Mouse (Mus musculus): ENCODE results near the gene Dusp27. TPM values are rescaled to one million over a fixed set of nuclear protein-coding genes. Genes with fewer than 3 reads are reported as not detected.
A peak's percentile ranks its signal among the peaks of the same experiment; 100 is the strongest.

Dusp27 gene
- under 1 TPM; 0.39 to 0.57 TPM for total RNA-seq (2021)
- long read RNA-seq, experiment 1, partial matches to known transcripts, result 0 of 1 reads
- long read RNA-seq, experiment 1, other reads (novel, unspliced or antisense), result 1 of 1 reads
- long read RNA-seq, experiment 2, partial matches to known transcripts, result 0 of 3 reads
- long read RNA-seq, experiment 2, other reads (novel, unspliced or antisense), result 3 of 3 reads

DNA sequence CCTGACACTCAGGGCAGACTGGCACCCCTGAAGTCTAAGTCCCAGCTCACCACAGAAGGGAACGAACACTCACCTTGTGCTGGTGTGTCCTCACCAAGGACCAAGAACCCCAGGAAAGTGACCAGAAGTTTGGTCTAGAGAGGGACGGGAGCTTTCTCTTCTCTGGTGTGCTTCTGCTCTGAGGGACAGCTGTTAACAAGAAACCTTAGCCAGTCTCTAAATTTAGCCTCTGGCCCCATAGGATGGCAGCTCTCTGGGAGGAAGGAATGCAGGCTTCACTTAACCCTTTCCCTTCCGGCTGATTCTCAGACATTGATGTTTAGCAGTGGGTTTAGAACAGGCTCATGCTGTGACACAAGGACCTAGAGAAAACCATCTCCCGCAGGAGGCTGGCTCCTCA, at the start of gene Dusp27:
Gene Dusp27 (minus strand): TSS at position 204 of the 400 bp plus-strand sequence.
- DNase-seq (ENCODE audit: low spot score in 2 of 2), result no peak

DNA sequence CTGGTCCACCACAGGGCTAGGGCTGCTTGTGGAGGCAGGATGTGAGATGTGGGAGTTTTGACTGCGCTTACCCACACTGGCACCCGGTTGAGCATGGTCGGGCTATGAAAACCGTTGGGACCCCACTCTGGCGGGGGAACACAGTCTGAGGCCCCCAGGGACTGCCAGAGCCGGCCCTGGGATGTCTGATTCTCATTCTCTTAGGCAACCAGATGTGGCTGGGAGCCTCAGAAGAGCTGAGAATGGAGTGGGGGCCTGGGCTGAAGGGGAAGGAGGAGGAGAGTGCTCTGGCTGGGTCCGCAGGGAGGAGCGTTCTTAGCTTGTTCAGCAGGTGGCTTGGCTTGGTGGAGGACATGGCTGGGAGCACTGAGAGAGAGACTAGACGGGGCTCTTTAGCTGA, 45.9 kb upstream of the Dusp27 start:
- no peak for DNase-seq (ENCODE audit: low spot score in 2 of 2)

DNA sequence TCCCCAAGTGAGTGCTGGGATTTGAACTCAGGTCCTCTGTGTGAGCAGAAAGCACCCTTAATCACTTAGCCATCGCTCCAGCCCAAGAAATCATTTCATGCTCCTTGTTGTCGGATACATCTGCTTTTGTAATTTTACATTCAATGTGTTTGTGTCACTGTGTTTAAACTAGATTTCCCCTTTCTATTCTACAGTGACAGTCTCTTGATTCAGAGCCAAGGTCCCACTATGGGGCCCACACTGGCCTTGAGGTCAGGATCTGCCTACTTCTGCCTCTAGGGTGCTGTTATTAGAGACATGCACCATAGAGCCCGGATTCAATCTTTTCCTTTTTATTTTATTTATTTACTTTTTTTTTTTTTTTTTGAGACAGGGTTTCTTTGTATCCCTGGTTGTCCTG, 45.3 kb upstream of the Dusp27 start:
- no peak for DNase-seq (ENCODE audit: low spot score in 2 of 2)

DNA sequence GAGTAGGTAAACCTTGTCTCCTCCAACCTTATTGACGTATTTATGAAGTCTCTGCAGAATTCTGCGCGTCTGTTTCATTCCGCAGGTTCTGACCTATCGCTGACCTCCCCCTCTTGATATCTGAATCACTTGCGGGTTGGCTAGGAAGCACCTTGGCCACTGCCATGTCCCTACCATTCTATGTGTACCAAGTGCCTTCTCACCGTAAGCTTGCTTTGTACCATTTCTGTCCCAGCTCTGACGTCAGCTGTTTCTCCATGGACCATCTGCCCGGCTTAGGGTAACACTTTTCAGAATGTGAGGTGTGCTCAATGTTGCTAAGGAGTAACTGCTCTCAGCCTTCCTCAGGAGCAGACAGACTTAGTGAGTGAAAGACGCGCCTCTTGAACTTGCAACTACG, 43.1 kb upstream of the Dusp27 start:
- no peak for DNase-seq (ENCODE audit: low spot score in 2 of 2)

DNA sequence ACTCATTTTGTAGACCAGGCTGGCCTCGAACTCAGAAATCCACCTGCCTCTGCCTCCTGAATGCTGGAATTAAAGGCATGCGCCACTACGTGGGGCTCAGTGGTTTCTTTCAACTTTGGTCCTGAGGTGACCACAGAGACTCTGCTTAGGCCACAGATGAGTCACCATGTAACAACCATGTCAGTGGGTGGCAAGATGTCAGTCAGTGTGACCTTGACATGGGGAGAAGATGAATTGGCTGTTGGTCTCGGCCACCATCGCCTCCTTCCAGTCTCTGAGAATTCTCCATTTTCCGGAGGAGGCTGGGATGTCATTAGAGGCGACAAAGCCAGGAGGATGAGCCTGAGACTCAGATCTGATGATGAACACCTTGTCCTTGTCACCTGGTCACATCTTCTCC, 42.0 kb upstream of the Dusp27 start:
- DNase-seq (ENCODE audit: low spot score in 2 of 2), result no peak

DNA sequence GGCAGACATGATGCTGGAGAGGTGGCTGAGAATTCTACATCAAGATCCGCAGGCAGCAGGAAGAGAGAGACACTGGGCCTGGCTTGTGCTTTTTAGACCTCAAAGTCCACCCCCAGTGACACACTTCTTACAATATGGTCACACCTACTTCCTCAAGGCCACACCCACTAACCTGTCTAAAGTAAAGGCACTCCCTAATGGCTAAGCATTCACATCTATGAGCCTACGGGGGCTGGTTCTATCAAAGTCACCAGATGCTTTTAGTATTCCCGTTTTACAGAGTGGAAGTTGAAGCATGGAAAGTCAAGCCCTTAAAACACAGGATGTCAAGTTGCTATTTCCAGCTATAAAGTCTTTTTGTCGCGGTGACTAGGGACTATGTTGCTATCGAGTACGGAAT, 40.3 kb upstream of the Dusp27 start:
- DNase-seq (ENCODE audit: low spot score in 2 of 2), result no peak

DNA sequence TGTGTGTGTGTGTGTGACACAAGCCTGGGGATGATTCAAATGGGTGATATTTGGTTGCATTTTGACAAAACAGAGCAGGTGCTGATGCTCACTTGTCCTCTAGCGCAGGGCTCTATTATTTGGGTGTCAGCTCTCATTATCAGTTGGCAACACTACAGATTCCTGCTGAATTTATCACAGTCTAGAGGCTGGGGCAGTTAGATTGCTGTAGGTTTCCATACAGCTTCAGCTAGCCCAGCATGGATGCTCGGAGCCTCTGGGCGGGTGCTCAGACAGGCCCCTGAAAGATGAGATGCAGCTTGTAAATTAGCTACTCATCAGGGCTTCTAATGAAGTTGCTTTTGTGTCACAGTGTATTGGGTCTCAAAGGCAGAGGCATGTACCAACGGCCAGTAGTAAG, 39.7 kb upstream of the Dusp27 start:
- no peak for DNase-seq (ENCODE audit: low spot score in 2 of 2)

DNA sequence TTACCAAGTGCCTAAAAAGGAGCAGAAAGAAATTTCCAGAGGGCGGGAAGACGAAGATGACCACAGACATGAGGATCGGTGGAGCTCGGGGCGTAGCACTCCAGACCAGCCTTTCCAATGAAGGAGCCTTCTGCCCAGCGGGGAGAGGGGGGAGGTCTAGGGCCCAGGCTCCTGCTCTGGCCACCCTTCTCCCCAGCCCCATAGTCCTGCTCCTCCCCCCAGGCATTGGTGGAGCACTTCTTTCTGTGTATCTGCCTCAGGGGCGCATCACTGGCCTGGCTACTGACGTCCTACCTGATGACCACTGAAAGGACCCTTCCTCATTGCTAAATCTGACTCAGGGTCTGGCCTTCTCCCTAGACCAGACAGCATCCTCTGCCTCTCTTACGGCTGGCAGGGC, 37.4 kb upstream of the Dusp27 start:
- no peak for DNase-seq (ENCODE audit: low spot score in 2 of 2)

DNA sequence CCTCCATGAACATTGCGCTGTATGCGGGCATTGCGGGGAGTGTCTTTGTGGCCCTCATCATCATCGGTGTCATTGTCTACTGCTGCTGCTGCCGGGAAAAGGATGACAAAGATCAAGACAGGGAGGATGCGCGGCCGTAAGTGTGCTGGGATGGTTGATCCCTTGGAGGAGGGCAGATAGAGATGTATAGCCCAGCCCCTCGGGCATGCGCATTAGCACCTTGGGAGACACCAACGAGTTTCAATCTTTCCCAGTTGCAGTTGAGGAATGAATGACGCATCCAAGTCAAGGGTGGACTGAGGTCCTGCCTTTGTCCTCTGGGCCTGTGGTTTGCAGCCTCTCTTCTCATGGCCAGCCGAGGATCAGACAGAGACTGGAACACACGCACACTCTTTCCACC, 36.9 kb upstream of the Dusp27 start:
- DNase-seq (ENCODE audit: low spot score in 2 of 2), result no peak

DNA sequence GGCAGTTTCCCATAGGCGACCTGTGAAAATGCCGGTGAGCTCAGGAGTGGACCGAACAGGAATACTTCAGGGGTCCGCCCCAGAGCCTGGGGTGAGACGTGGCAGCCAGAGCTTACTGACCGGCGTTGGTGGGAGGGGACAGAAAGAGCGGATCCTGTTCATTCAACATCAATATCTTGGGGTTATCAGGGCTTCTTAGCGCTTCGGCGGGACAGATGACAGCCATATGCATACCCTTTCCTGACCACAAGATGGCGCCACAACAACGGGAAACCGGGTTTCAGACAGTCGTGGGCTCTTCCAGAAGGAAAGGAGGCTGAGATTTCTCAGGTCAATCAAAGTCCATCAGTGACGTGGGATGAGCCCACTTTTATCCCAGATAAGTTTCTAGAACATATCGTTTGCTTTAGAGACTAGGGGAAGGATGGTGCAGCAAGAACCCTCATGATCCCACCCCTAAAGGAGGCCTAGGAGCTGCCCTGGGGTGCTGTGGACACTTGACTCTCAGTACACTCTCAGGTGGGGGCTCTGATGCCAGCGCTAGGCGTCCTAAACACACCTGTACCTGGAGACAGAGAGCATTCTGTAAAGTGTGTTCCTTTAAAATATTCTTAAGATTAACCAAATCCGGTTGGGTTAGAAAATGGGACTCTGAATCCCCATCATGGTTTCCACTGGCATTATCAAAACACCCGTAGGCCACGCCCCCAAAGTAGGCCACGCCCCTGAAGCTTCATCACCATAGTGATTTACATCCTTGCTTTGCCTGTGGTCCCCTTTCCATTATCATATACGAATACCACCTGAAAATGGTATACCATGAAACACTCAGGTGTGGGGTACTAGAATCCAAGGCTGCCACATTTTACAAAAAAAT, 33.1 kb upstream of the Dusp27 start:
- peak; percentile 74 to 76 for DNase-seq (ENCODE audit: low spot score in 2 of 2)

DNA sequence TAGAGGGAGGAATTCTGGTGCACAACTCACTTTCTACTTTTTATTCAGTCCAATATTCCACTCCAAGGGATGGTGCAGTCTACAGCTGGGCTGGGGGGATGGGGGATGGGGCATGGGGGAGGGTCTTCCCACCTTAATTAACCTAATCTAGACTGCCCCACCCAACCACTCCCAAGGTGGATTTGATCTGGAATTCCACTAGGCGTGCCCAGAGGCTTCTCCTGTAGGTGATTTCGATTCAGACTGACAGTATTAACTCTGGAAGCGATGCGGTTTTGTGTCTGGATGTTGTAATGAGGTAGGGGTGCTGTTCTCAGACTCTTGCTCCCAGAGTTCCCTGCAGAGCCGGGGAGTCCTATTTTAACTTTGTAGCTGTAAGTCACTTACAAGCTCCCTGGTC, 32.4 kb upstream of the Dusp27 start:
- no peak for DNase-seq (ENCODE audit: low spot score in 2 of 2)

DNA sequence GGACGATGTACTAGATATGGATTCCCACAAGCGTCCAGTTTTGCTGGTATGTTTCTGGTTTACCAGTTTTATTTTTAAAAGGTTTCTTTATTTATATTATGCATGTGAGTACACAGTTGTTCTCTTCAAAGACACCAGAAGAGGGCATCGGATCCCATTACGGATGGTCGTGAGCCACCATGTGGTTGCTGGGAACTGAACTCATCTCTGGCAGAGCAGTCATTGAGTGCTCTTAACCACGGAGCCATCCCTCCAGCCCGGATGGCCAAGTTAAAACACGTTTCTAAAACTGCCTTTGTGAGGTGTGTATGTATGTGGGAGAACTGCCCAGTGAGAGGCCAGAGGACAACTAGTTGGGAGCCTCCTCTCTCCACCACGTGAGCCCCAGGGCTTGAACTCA, 30.9 kb upstream of the Dusp27 start:
- DNase-seq (ENCODE audit: low spot score in 2 of 2), result no peak

DNA sequence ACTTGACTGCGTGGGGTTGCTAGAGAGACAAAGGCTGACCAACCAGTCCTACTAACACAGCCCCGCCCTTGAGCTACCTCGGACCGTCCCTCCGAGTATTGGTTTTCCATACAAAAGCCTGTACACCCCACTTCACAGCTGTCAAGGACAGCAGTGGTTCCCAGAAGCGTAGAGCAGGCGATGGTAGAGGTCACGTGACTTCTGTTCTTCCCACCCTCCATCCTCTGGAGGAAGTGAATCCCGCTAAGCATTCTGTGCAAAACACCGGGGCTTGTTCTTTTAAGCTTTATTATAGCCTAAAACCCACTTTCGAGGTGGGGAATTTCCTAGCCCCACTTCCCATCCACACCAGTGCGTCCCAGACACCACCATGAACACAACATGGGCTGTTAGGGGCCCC, 30.0 kb upstream of the Dusp27 start:
- DNase-seq (ENCODE audit: low spot score in 2 of 2), result no peak

DNA sequence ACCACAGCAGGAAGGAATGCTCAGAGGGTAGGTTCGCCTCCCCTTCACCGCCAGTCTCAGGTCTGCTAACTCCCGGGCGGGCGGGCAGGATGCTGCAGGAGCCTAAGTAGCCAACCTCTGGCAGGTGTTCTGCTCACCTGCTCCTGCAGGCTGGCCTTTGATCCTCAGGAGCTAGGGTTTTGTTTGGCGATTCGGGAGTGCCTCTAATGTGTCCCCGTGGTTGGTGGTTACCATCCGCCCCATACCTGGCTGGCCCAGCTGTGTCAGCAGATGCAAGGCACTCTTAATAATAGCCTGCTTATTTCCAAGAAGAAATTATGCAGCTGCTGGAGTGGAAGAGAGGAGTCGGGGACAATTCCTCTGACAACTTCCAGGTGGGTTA, 27.4 kb upstream of the Dusp27 start:
- DNase-seq (ENCODE audit: low spot score in 2 of 2), result no peak

DNA sequence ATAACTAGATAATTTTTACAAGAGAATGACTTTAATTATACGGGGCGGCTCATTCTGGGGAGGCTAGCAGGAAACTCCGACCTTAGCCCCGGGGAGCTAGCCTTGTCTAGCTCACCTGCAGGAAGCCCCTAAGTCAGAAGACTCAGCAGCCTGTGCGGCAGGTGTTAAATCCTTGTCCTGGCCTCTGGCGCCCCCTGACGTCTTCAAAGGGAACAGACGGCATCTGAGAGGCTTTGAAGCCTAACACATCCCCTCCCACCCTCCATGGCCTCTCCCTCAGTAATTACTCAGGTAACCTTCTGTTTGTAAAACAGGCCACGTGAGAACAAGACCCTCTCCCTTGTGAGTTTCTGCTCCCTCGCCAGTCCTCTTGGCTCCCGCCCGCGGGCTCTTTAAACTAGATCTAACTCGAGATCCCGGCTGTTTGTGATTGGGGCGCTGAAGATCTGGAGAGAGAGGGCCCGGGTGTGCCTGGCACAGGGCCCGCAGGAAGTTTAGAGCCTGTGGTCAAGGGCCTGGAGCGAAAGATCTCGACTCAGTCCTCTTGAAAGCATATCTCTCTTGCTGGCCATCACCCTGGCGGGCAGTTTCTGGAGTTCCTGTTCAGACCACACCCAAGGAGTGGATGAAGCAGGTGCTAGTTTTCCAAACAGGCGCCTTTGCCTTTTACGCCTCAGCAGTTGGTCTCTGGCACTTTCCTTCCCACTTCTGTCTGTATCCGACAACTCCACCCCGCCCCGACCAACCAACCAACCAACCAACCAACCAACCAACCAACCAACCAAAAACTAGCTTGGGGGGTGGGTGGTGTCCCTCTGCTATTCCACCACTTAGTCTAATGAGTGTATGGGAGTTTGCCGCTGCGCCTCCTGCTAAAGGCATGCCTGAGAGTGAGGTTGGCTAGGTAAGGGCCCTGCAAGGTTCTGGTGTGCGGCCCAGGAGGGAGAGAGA, 26.7 kb upstream of the Dusp27 start:
- peak; percentile 66 to 83 for DNase-seq (ENCODE audit: low spot score in 2 of 2)

DNA sequence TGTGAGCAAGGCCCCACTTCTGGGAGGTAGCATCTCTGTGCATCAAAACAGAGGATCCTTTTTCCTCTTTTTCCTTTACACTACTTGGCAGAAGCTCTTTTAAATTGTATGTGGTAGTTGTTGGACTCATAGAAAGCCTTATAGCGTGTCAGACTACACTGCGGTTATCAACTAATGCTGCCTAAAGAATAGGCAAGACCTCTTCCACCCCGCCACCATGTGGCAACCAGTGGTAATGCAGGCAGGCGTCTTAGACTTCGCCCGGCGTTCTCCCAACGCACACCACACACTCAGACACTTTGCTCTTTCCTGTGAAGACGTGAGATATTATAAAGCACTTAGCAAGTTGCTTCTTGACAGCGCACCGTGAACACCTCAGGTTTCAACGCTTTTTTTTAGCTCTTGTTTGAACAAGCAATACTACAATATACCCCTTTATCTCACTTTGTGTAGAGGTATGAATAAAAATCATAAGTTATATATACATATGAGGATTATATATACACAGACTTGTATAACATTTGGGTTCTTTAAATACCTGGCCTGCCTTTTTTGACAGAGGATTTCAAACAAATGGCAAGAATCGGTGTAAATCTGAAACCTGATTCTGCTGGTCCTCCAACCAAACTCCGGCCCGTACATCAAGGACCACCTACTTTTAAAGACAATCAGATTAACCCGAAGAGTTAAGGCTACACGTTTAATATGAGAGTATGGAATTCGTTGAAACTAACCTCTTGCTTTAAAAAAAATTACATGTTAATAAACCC, 25.8 kb upstream of the Dusp27 start:
- DNase-seq (ENCODE audit: low spot score in 2 of 2), result peak; percentile 87 to 88

DNA sequence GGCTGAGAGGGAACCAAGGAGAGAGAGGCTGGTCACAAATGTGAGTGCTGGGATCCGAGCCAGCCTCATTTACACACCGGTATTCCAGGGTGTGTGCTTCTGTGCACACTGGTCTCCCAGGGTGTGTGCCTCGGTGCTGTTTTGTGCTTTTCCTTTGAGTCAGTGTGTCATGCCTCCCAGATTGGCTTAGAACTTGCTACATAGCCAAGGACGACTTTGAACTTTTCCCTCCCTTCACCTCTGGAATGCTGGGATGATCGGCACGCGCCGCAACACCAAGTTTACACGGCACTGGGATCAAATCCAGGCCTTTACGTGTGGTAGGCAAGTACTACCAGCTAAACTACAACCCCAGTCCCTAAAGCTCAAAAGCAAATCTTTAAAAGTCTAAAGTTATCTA, 24.3 kb upstream of the Dusp27 start:
- DNase-seq (ENCODE audit: low spot score in 2 of 2), result no peak

DNA sequence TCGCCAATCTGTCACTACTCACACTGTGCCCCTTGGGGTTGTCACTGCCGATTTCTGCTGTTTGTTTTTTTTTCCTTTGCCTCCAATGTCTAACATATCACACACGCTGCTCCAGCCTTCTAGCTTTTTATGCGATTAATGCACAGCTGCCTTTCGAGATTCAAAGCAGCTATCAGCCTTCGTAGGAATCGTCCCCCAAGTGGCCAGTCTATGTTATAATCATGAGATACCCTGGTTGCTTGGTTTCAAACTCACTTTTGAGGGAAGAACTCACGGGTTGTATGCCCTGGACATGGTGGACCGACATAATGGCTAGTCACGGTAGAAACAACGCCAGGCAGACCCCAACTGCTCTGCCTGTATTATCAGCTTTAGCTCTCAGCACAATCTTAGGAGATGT, 23.6 kb upstream of the Dusp27 start:
- DNase-seq (ENCODE audit: low spot score in 2 of 2), result no peak

DNA sequence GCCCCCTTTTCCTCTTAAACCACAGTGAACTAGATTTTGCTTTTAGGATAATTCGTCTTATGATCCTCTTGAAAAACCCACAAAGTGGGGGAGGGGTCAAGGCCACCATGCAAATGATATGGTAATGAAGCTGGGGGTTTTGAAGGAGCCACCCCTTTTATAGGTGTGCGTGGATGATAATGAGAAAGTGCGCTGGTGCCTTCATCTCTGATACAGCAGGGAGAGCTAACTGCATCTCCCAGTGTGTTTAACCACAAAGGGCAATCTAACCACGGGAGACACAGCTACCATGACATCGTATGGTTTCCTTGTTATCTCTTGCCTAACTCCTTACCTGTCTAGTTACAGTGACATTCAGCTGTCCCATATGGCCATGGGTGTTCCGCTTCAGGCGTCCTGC, 22.3 kb upstream of the Dusp27 start:
- DNase-seq (ENCODE audit: low spot score in 2 of 2), result no peak

DNA sequence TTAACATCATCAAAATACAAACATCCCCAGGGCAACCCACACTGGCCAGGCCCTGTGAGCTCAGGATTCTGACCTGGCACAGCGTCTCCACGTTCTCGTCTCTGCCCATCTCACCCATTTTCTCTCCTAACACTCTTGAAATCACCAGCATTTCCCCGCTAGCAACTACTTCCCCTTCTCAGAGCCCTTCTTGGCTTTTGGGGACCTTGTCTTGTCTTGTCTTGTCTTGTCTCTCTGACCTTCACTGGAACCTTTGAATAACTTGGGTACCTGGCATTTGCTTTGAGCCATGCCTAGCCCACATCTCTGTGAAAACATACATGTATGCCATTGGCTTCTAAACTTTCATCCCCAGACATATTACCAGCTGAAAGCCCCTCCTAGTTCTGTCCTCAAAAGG, 21.7 kb upstream of the Dusp27 start:
- no peak for DNase-seq (ENCODE audit: low spot score in 2 of 2)

DNA sequence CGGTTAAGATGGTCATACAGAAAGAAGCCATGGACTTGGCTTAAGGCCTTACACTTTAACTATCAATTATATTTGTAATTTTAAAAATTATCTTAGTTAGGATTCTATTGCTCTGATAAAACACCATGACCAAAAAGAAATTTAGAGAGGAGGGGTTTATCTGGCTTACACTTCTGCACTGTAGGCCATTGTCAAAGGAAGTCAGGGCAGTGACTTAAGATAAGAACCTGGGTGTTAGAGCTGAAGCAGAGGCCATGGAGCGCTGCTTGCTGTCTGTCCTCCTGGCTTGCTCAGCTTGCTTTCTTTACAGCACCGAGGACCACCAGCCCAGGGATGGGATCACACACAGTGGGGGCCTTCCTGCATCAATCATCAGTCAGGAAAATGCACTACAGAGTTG, 19.9 kb upstream of the Dusp27 start:
- no peak for DNase-seq (ENCODE audit: low spot score in 2 of 2)

Measured in layer of hippocampus, postnatal 14 days (tissue).